Mouse (Mus musculus) megakaryocyte progenitor cell, adult 5-6 weeks (primary cell): Measurements from ENCODE around the gene Ero1lb. TPM values are rescaled to one million over a fixed set of nuclear protein-coding genes. Genes with fewer than 3 reads are reported as not detected.

ENCODE experiments used
- total RNA-seq, 2 experiments: library from RNA; stranded (forward) in 1 of 2; stranded (reverse) in 1 of 2; fragments of 157-497, 149-512 nt in 1 of 2; fragments of 200-1000 nt in 1 of 2; gene quantifications; 2 replicates each; pipeline versions ENCODE4 v1.2.3 to v1.2.4; 2015 to 2017

The Ero1lb gene
- total RNA-seq, 2 experiments from 2014 or later = 14.4 to 19.0 TPM

Other genes starting within 250 kb of the Ero1lb start
- 0.10 and 0.20 TPM in 2 replicates for gene Actn2, start 225.1 kb upstream of the Ero1lb start, total RNA-seq (2015)
- gene Actn2, start 225.1 kb upstream of the Ero1lb start, total RNA-seq (2017) = not detected in 2 replicates
- 58.0 and 62.3 TPM in 2 replicates for gene Heatr1, start 170.8 kb upstream of the Ero1lb start, total RNA-seq (2015)
- gene Heatr1, start 170.8 kb upstream of the Ero1lb start, total RNA-seq (2017) = 103 and 121 TPM in 2 replicates
- gene Lgals8, start 100.9 kb upstream of the Ero1lb start, total RNA-seq (2015) = 22.4 and 25.1 TPM in 2 replicates
- 33.6 and 48.2 TPM in 2 replicates for gene Lgals8, start 100.9 kb upstream of the Ero1lb start, total RNA-seq (2017)
- gene Edaradd, start 45.4 kb upstream of the Ero1lb start, total RNA-seq (2015) = 0.15 and 0.49 TPM in 2 replicates
- 0.27 and 0.42 TPM in 2 replicates for gene Edaradd, start 45.4 kb upstream of the Ero1lb start, total RNA-seq (2017)
- not detected in 2 replicates for gene Prl2c3, start 234.2 kb downstream of the Ero1lb start, total RNA-seq (2015)
- gene Prl2c3, start 234.2 kb downstream of the Ero1lb start, total RNA-seq (2017) = not detected in 2 replicates